Mouse (Mus musculus): Measurements from ENCODE around the gene Tprkb. TPM values are rescaled to one million over a fixed set of nuclear protein-coding genes. Genes with fewer than 3 reads are reported as not detected.

Gene Tprkb
- 17.3 TPM for polyA plus RNA-seq (2014; fragmentation: Illumina TruSeq; extraction: RNeasy Lipid Tissue Mini Kit (QIAGEN cat#74804); ENCODE audit: insufficient read depth, low read depth, low replicate concordance)

DNA sequence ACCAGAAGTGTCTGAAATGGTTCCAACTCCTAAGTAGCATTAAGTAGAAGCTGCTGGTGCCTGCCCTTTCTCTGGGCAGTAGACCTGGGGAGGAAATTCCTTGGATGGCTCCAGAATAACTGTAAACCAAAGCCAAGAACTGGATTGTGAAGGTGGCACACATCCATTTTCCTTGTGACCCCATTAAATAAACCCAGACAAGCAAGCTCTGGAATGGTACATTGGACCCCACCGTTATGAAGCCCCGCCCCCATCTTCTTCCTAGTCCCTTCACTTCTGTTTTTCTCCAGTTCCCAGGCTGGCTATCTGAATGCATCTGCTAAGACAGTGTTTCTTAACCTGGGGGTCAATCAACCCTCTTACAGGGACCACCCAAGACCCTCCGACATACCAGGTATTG lies at the start of gene Tprkb:
Tprkb (plus strand) TSS at position 279 of the 400 bp plus-strand sequence.

DNA sequence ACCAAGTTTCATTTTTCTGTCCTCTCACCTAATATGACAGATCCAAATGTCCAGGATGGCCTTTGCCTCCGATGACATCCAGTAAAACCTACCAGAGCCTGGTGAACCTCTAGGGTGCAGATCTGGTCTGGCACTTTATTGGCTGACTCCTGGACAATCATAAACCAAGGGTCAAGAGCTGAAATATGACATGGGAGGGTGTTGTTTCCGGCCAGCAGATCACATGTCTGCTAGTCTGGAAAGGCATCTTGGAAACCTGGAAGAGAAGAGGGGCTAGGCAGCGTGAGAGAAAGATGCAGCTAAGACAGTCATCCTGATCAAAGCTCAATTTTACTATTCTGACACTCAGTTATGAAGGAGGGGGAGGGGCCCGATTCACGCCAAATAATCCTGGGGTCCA lies 42.7 kb upstream of the Tprkb start, which contains the start of gene Nat8f2:
Nat8f2 (minus strand) TSS at position 153 of the 400 bp plus-strand sequence.

DNA sequence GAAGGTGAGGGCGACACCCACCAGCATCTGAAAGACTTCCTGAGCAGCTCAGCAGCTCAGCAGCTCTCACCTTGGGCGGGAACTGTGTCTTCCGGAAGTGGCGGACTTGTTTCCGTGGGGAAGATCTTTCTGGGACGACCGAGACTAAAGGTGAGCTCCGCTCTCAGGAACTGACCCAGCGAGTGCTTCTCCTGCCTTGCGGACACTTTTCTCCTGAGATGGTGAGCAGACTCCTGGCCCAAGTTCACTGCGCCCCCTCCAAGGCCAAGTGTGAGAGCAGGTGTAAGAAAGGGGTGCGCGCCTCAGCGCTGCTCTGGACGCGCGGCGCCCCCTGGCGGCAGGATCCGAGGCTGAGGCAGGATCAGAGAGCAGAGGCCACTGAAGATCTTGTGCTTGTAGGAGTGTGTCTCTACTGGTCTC lies 7.0 kb upstream of the Tprkb start, which contains the start of gene Nat8f4:
Nat8f4 (minus strand) TSS at position 243 of the 420 bp plus-strand sequence.

DNA sequence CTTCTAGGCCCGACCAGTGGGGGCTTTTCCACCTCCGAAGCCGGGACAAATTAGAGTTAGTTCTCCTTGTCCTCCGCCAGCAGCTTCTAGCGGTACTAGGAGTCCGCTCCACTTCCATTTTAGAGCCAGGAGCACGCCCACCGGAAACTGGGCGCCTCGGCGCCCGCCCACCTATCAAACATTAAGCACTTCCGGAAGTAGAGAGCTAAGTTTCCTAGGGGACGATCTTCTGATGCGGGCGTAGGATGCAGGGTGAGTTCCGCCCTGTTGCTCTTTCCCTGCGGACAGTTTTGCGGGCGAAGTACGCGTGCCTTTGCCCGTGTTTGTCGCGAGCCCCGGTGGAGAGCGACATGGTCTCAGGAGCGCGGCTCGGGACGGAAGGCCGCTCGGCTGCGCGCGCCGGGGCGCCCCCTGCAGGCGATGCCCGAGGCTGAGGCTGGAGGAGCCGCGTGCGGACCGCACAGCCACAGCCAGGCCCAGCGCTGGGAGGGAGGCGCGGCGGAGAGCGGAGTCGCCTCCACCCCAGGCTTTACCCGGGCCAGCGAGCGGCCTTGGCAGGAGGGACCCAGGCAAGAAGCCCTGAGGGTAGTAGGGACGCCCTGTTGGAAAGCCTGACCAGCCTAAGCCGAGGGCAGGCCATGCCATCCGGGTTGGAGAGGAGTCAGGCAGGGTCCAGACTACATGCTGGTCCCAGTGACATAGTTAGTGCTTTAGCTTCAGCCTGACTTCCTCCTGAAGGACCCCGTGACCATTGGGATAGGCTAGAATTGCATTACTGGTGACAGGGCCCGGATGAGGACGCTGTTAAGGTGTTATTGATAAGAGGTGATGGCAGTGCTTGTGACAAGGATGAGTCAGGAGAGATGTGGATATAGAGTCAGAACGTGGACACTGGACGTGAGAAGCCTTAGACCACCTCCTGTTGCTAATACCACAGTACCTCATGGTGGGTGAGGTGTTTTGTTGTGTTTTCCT lies 4.2 kb downstream of the Tprkb start, which contains the start of gene Nat8f1:
Nat8f1 (minus strand) TSS at position 149 of the 975 bp plus-strand sequence.

DNA sequence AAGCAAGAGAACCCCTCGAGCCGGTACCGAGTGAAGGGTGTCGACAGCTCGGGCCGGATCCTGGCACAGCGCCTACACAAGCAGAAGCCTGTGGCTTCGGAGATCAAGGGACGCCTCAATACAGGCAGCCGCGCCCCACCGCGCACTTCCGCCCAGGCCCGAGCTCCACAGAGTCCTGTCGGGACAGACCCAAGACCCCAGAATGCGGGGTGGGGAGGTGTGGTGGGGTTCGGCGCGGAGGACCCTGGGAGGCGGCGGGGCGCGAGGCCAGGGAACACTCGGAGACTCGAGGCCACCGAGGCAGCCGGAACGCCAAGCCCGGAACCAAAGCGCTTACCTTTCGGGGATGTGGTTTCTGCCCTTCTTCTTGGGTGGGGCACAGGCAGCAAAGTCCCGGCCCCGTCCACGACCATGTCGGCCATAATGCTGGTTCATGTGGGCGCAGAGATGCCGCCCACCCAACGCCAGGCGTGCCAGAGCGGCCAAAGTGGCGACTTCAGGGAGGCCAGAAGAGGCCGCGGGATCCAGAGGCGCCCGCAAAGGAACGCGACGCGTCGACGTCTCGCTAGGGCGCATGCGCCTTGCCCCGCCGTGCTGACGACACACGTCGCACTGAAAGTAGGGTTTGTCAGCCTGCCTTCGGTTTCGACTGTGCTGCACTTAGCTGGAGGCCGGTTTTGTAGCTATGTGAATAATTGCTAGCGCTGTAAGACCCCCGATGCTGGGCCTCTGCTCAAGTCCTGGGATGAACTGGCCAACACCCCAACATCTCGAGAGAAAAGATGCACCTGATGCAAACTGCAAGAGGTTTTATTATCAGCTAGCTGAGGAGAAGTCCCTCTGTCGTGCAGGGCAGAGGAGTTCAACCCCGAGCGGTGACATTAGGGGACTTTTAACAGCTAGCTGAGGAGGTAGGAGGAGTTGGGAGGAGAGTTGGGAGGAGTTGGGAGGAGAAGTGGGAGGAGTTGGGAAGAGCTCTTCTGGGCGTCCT lies 49.7 kb downstream of the Tprkb start, which contains the start of gene Dusp11:
Dusp11 (minus strand) TSS at position 567 of the 991 bp plus-strand sequence.

Other genes with a start within 250 kb of the Tprkb start
- gene Nat8f7, start 198.7 kb upstream of the Tprkb start, polyA plus RNA-seq (2014; fragmentation: Illumina TruSeq; extraction: RNeasy Lipid Tissue Mini Kit (QIAGEN cat#74804); ENCODE audit: insufficient read depth, low read depth, low replicate concordance): 1.3 TPM
- 7.2 TPM for gene Nat8f3, start 146.1 kb upstream of the Tprkb start, polyA plus RNA-seq (2014; fragmentation: Illumina TruSeq; extraction: RNeasy Lipid Tissue Mini Kit (QIAGEN cat#74804); ENCODE audit: insufficient read depth, low read depth, low replicate concordance)
- gene Nat8f6, start 90.9 kb upstream of the Tprkb start, polyA plus RNA-seq (2014; fragmentation: Illumina TruSeq; extraction: RNeasy Lipid Tissue Mini Kit (QIAGEN cat#74804); ENCODE audit: insufficient read depth, low read depth, low replicate concordance): not detected
- not detected for gene Nat8f5, start 90.9 kb upstream of the Tprkb start, polyA plus RNA-seq (2014; fragmentation: Illumina TruSeq; extraction: RNeasy Lipid Tissue Mini Kit (QIAGEN cat#74804); ENCODE audit: insufficient read depth, low read depth, low replicate concordance)
- 0.22 TPM for gene Nat8, start 79.8 kb upstream of the Tprkb start, polyA plus RNA-seq (2014; fragmentation: Illumina TruSeq; extraction: RNeasy Lipid Tissue Mini Kit (QIAGEN cat#74804); ENCODE audit: insufficient read depth, low read depth, low replicate concordance)
- gene Nat8f2, start 42.7 kb upstream of the Tprkb start, polyA plus RNA-seq (2014; fragmentation: Illumina TruSeq; extraction: RNeasy Lipid Tissue Mini Kit (QIAGEN cat#74804); ENCODE audit: insufficient read depth, low read depth, low replicate concordance): not detected
- gene Nat8f4, start 7.0 kb upstream of the Tprkb start, polyA plus RNA-seq (2014; fragmentation: Illumina TruSeq; extraction: RNeasy Lipid Tissue Mini Kit (QIAGEN cat#74804); ENCODE audit: insufficient read depth, low read depth, low replicate concordance): 1.9 TPM
- 5.5 TPM for gene Nat8f1, start 3.8 kb downstream of the Tprkb start, polyA plus RNA-seq (2014; fragmentation: Illumina TruSeq; extraction: RNeasy Lipid Tissue Mini Kit (QIAGEN cat#74804); ENCODE audit: insufficient read depth, low read depth, low replicate concordance)
- 28.5 TPM for gene Dusp11, start 49.8 kb downstream of the Tprkb start, polyA plus RNA-seq (2014; fragmentation: Illumina TruSeq; extraction: RNeasy Lipid Tissue Mini Kit (QIAGEN cat#74804); ENCODE audit: insufficient read depth, low read depth, low replicate concordance)
- gene Figla, start 104.3 kb downstream of the Tprkb start, polyA plus RNA-seq (2014; fragmentation: Illumina TruSeq; extraction: RNeasy Lipid Tissue Mini Kit (QIAGEN cat#74804); ENCODE audit: insufficient read depth, low read depth, low replicate concordance): not detected
- gene Add2, start 116.8 kb downstream of the Tprkb start, polyA plus RNA-seq (2014; fragmentation: Illumina TruSeq; extraction: RNeasy Lipid Tissue Mini Kit (QIAGEN cat#74804); ENCODE audit: insufficient read depth, low read depth, low replicate concordance): not detected